Mouse (Mus musculus) thymus, adult 2 months (tissue): ENCODE data around the gene Igflr1.

Experiments used
- CTCF ChIP-seq: fragments of 200-500 bp; IDR thresholded peaks from 2 replicates; pipeline ENCODE4 v1.5.1; 2012; ENCODE audit warnings: mild to moderate bottlenecking, control low read depth, low read length, moderate library complexity, borderline replicate concordance; ENCODE audit not compliant: control insufficient read depth, poor library complexity, insufficient read depth; ENCODE audit errors: extremely low read depth
- POLR2A ChIP-seq: fragments of 200-500 bp; IDR thresholded peaks from 2 replicates; pipeline ENCODE4 v1.6.1; 2012; ENCODE audit warnings: mild to moderate bottlenecking, low read length, control low read depth, moderate library complexity; ENCODE audit not compliant: control insufficient read depth, poor library complexity, insufficient read depth; ENCODE audit errors: extremely low read depth

- TF ChIP-seq CTCF = no peak
- no peak for TF ChIP-seq POLR2A
Measured at GRCm38 (mm10) chr7:30562526-30563116, 2.6 kb upstream of the Igflr1 start.
